ENCODE assay signal across 8 mouse cellular contexts in genomic region chr2:181678780-181679179, GRCm38 (mm10). TPM values are rescaled to one million over a fixed set of nuclear protein-coding genes. Genes with fewer than 3 reads are reported as not detected.
DNase-seq lines count a peak whose midpoint lies in the region; ATAC-seq and TF ChIP-seq lines count a peak whose summit lies in the region.

No protein-coding gene starts in this region.

- WGBS in embryonic facial prominence, embryonic 12.5 days, result 41% methylated on average over 1 of the region's 1 CpGs
- 38% methylated on average over 1 of the region's 1 CpGs for WGBS in kidney, adult 2 months
- WGBS in limb, embryonic 11.5 days, result 42% methylated on average over 1 of the region's 1 CpGs
- WGBS in midbrain, embryonic 14.5 days, result 56% methylated on average over 1 of the region's 1 CpGs
- WGBS in spleen, adult 2 months, result 66% methylated on average over 1 of the region's 1 CpGs

- TF ChIP-seq CTCF in kidney, adult 2 months (conservative IDR thresholded peaks at IDR 0.05; ENCODE audit: insufficient read depth, insufficient read length, low read depth, low read length), result peak; percentile 100; the same call in 1 of the 2 replicates
- TF ChIP-seq CTCF in spleen, adult 2 months (IDR thresholded peaks at IDR 0.05; ENCODE audit: extremely low read depth, insufficient read depth, insufficient read length, insufficient replicate concordance), result peak; percentile 78; the same call in 1 of the 2 replicates

- peak; percentile 94 for DNase-seq in 3T3-L1 (ENCODE audit: low read depth, low spot score)
- DNase-seq in adrenal gland, postnatal 10 days, result peak; percentile 79
- peak; percentile 83 for DNase-seq in heart, adult 8-10 months (ENCODE audit: low spot score)
- peak; percentile 93 for DNase-seq in kidney, adult 2 months
- peak; percentile 79 for DNase-seq in limb, embryonic 11.5 days (ENCODE audit: low spot score)
- peak; percentile 86 for DNase-seq in midbrain, embryonic 14.5 days
- DNase-seq in spleen, adult 2 months (ENCODE audit: low read depth in 1 of 2, low spot score in 2 of 2), result peak; percentile 69 to 71

- no peak for TF ChIP-seq POLR2A in kidney, adult 2 months (IDR thresholded peaks at IDR 0.05; ENCODE audit: low read depth, low read length)
- no peak for TF ChIP-seq POLR2A in spleen, adult 2 months (IDR thresholded peaks at IDR 0.05; ENCODE audit: low read depth, low read length)

- peaks cover 12% of the 10 kb centered on the region for H3K4me1 ChIP-seq in embryonic facial prominence, embryonic 12.5 days
- H3K4me1 ChIP-seq in kidney, adult 2 months (ENCODE audit: control insufficient read depth, insufficient read depth, low read length), result 0 out of 2 replicates have a peak, but pooled peaks cover 4% of the 10 kb centered on the region
- H3K4me1 ChIP-seq in limb, embryonic 11.5 days (ENCODE audit: control insufficient read depth, insufficient read depth, low read length), result peaks cover 28% of the 10 kb centered on the region
- peaks cover 14% of the 10 kb centered on the region for H3K4me1 ChIP-seq in midbrain, embryonic 14.5 days (ENCODE audit: control insufficient read depth, insufficient read depth, low read length)
- H3K4me1 ChIP-seq in spleen, adult 2 months (ENCODE audit: control insufficient read depth, insufficient read depth, insufficient read length), result peaks cover 8% of the 10 kb centered on the region

- no peak overlapping the region for H3K27ac ChIP-seq in embryonic facial prominence, embryonic 12.5 days
- no peak overlapping the region for H3K27ac ChIP-seq in kidney, adult 2 months (ENCODE audit: insufficient read depth, low read depth, low read length)
- H3K27ac ChIP-seq in limb, embryonic 11.5 days (replicated peaks; ENCODE audit: low read depth, low read length), result no peak overlapping the region
- no peak overlapping the region for H3K27ac ChIP-seq in midbrain, embryonic 14.5 days (replicated peaks; ENCODE audit: low read depth, low read length)
- no peak overlapping the region for H3K27ac ChIP-seq in spleen, adult 2 months (ENCODE audit: insufficient read depth, low read length)

- no peak overlapping the region for H3K9ac ChIP-seq in embryonic facial prominence, embryonic 12.5 days
- H3K9ac ChIP-seq in limb, embryonic 11.5 days (ENCODE audit: low read length), result no peak overlapping the region
- no peak overlapping the region for H3K9ac ChIP-seq in midbrain, embryonic 14.5 days (replicated peaks; ENCODE audit: low read length)

- H3K36me3 ChIP-seq in embryonic facial prominence, embryonic 12.5 days, result no peaks in the 10 kb centered on the region
- no peaks in the 10 kb centered on the region for H3K36me3 ChIP-seq in kidney, adult 2 months (ENCODE audit: control insufficient read depth, insufficient read depth, low read length)
- no peaks in the 10 kb centered on the region for H3K36me3 ChIP-seq in limb, embryonic 11.5 days (ENCODE audit: control insufficient read depth, insufficient read depth, low read length)
- no peaks in the 10 kb centered on the region for H3K36me3 ChIP-seq in midbrain, embryonic 14.5 days (ENCODE audit: control insufficient read depth, insufficient read depth, low read length)
- no peaks in the 10 kb centered on the region for H3K36me3 ChIP-seq in spleen, adult 2 months (ENCODE audit: control insufficient read depth, insufficient read depth, low read length)

- H3K27me3 ChIP-seq in embryonic facial prominence, embryonic 12.5 days, result peaks cover 4% of the 10 kb centered on the region; the same call in 1 of the 2 replicates
- no peaks in the 10 kb centered on the region for H3K27me3 ChIP-seq in kidney, adult 2 months (replicated peaks; ENCODE audit: control insufficient read depth, insufficient read depth, low read length)
- H3K27me3 ChIP-seq in limb, embryonic 11.5 days (ENCODE audit: control insufficient read depth, insufficient read depth, low read length), result peaks cover 4% of the 10 kb centered on the region
- no peaks in the 10 kb centered on the region for H3K27me3 ChIP-seq in midbrain, embryonic 14.5 days (ENCODE audit: control insufficient read depth, insufficient read depth, low read length)
- no peaks in the 10 kb centered on the region for H3K27me3 ChIP-seq in spleen, adult 2 months (ENCODE audit: control insufficient read depth, insufficient read depth, low read length)

- H3K4me2 ChIP-seq in embryonic facial prominence, embryonic 12.5 days (replicated peaks), result no peak overlapping the region
- no peak overlapping the region; the same call in 1 of the 2 replicates for H3K4me2 ChIP-seq in limb, embryonic 11.5 days (ENCODE audit: low read depth, severe bottlenecking)
- H3K4me2 ChIP-seq in midbrain, embryonic 14.5 days (ENCODE audit: low read length), result no peak overlapping the region

- H3K4me3 ChIP-seq in embryonic facial prominence, embryonic 12.5 days, result no peak overlapping the region
- no peak overlapping the region for H3K4me3 ChIP-seq in kidney, adult 2 months (ENCODE audit: insufficient read depth, low read depth, low read length)
- no peak overlapping the region for H3K4me3 ChIP-seq in limb, embryonic 11.5 days (ENCODE audit: low read depth, low read length)
- no peak overlapping the region for H3K4me3 ChIP-seq in midbrain, embryonic 14.5 days (replicated peaks; ENCODE audit: low read depth, low read length)
- no peak overlapping the region for H3K4me3 ChIP-seq in spleen, adult 2 months (ENCODE audit: extremely low read depth, insufficient read depth, insufficient read length)

- ATAC-seq in embryonic facial prominence, embryonic 12.5 days (ENCODE audit: insufficient number of reproducible peaks, insufficient read depth, low FRiP score, low TSS enrichment), result peak; percentile 50; the same call in 1 of the 2 replicates
- ATAC-seq in limb, embryonic 11.5 days (ENCODE audit: insufficient number of reproducible peaks, low FRiP score, low TSS enrichment, low read depth), result peak; percentile 52; the same call in 1 of the 2 replicates
- no peak for ATAC-seq in midbrain, embryonic 14.5 days (ENCODE audit: low FRiP score, low TSS enrichment)

- H3K9me3 ChIP-seq in embryonic facial prominence, embryonic 12.5 days, result no peaks in the 10 kb centered on the region
- H3K9me3 ChIP-seq in limb, embryonic 11.5 days (ENCODE audit: control insufficient read depth, low read length), result no peaks in the 10 kb centered on the region
- no peaks in the 10 kb centered on the region for H3K9me3 ChIP-seq in midbrain, embryonic 14.5 days (ENCODE audit: control insufficient read depth, low read length)

RNA-seq across cellular contexts. Expression of gene Tcea2, which starts 1.3 kb away (rescaled TPM):
- total RNA-seq in adrenal gland, postnatal 10 days (2021), result 10 to 100 TPM; 11.4 to 13.5 TPM
- polyA plus RNA-seq in embryonic facial prominence, embryonic 12.5 days (2016; fragmentation: Nextera tagmentation; extraction: Ambion mirVana), result 29.5 and 31.0 TPM in 2 replicates
- total RNA-seq in heart, adult 8-10 months (2022), result 1 to 10 TPM; 5.3 to 8.0 (median 7.2) TPM
- 19.2 and 19.5 TPM in 2 replicates for polyA plus RNA-seq in kidney, adult 2 months (2012; rRNA removed)
- 23.2 and 25.2 TPM in 2 replicates for polyA plus RNA-seq in limb, embryonic 11.5 days (2014; fragmentation: Nextera tagmentation; extraction: Ambion mirVana)
- 37.4 and 44.9 TPM in 2 replicates for polyA plus RNA-seq in midbrain, embryonic 14.5 days (2014; fragmentation: Nextera tagmentation; extraction: Ambion mirVana)
- 15.9 and 17.1 TPM in 2 replicates for polyA plus RNA-seq in spleen, adult 2 months (2012; rRNA removed)

RNA-seq across cellular contexts. Expression of gene Sox18, which starts 7.3 kb away (rescaled TPM):
- total RNA-seq in adrenal gland, postnatal 10 days (2021), result 10 to 100 TPM; 59.1 to 62.5 TPM
- polyA plus RNA-seq in embryonic facial prominence, embryonic 12.5 days (2016; fragmentation: Nextera tagmentation; extraction: Ambion mirVana), result 38.5 and 43.7 TPM in 2 replicates
- 10 to 100 TPM; 21.4 to 53.8 (median 48.1) TPM for total RNA-seq in heart, adult 8-10 months (2022)
- 53.9 and 59.0 TPM in 2 replicates for polyA plus RNA-seq in kidney, adult 2 months (2012; rRNA removed)
- 21.4 and 22.0 TPM in 2 replicates for polyA plus RNA-seq in limb, embryonic 11.5 days (2014; fragmentation: Nextera tagmentation; extraction: Ambion mirVana)
- polyA plus RNA-seq in midbrain, embryonic 14.5 days (2014; fragmentation: Nextera tagmentation; extraction: Ambion mirVana), result 10.6 and 16.3 TPM in 2 replicates
- polyA plus RNA-seq in spleen, adult 2 months (2012; rRNA removed), result 47.5 and 73.4 TPM in 2 replicates

RNA-seq across cellular contexts. Expression of gene Rgs19, which starts 15.0 kb away (rescaled TPM):
- total RNA-seq in adrenal gland, postnatal 10 days (2021), result 10 to 100 TPM; 22.4 to 23.7 TPM
- polyA plus RNA-seq in embryonic facial prominence, embryonic 12.5 days (2016; fragmentation: Nextera tagmentation; extraction: Ambion mirVana), result 74.9 and 81.9 TPM in 2 replicates
- total RNA-seq in heart, adult 8-10 months (2022), result 1 to 10 TPM; 3.7 to 8.9 (median 4.9) TPM
- polyA plus RNA-seq in kidney, adult 2 months (2012; rRNA removed), result 21.5 and 24.0 TPM in 2 replicates
- 92.5 and 97.1 TPM in 2 replicates for polyA plus RNA-seq in limb, embryonic 11.5 days (2014; fragmentation: Nextera tagmentation; extraction: Ambion mirVana)
- polyA plus RNA-seq in midbrain, embryonic 14.5 days (2014; fragmentation: Nextera tagmentation; extraction: Ambion mirVana), result 57.0 and 72.9 TPM in 2 replicates
- 209 and 239 TPM in 2 replicates for polyA plus RNA-seq in spleen, adult 2 months (2012; rRNA removed)

RNA-seq across cellular contexts. Expression of gene Lkaaear1, which starts 19.5 kb away (rescaled TPM):
- not detected for total RNA-seq in adrenal gland, postnatal 10 days (2021)
- not detected in 2 replicates for polyA plus RNA-seq in embryonic facial prominence, embryonic 12.5 days (2016; fragmentation: Nextera tagmentation; extraction: Ambion mirVana)
- not detected for total RNA-seq in heart, adult 8-10 months (2022)
- polyA plus RNA-seq in kidney, adult 2 months (2012; rRNA removed), result not detected in 2 replicates
- not detected in 2 replicates for polyA plus RNA-seq in limb, embryonic 11.5 days (2014; fragmentation: Nextera tagmentation; extraction: Ambion mirVana)
- not detected in 2 replicates for polyA plus RNA-seq in midbrain, embryonic 14.5 days (2014; fragmentation: Nextera tagmentation; extraction: Ambion mirVana)
- polyA plus RNA-seq in spleen, adult 2 months (2012; rRNA removed), result not detected in 2 replicates

RNA-seq across cellular contexts. Expression of gene Gm29797, which starts 21.9 kb away (rescaled TPM):
- total RNA-seq in adrenal gland, postnatal 10 days (2021), result not detected
- polyA plus RNA-seq in embryonic facial prominence, embryonic 12.5 days (2016; fragmentation: Nextera tagmentation; extraction: Ambion mirVana), result 0.32 TPM in 1 of 2 replicates, not detected in the other
- total RNA-seq in heart, adult 8-10 months (2022), result not detected
- polyA plus RNA-seq in kidney, adult 2 months (2012; rRNA removed), result 0.11 TPM in 1 of 2 replicates, not detected in the other
- polyA plus RNA-seq in limb, embryonic 11.5 days (2014; fragmentation: Nextera tagmentation; extraction: Ambion mirVana), result 0.68 and 0.88 TPM in 2 replicates
- not detected in 2 replicates for polyA plus RNA-seq in midbrain, embryonic 14.5 days (2014; fragmentation: Nextera tagmentation; extraction: Ambion mirVana)
- polyA plus RNA-seq in spleen, adult 2 months (2012; rRNA removed), result 0.26 TPM in 1 of 2 replicates, not detected in the other
